Mouse (Mus musculus) CH12.LX (cell line): Measurements from ENCODE around the gene St6galnac6. TPM values are rescaled to one million over a fixed set of nuclear protein-coding genes. Genes with fewer than 3 reads are reported as not detected.

Experiments
- DNase-seq: peaks from one replicate; pipeline ENCODE4 v3.0.0-alpha.2; 2013; ENCODE audit errors: extremely low read depth
- H3K27ac ChIP-seq: 2 replicates; pipeline ENCODE4 v1.5.1; 2012; ENCODE audit warnings: low read depth, mild to moderate bottlenecking, control low read depth, moderate library complexity; ENCODE audit not compliant: insufficient read depth
- H3K27me3 ChIP-seq: replicated peaks from 2 replicates; pipeline ENCODE3; 2012; ENCODE audit warnings: inconsistent platforms
- H3K36me3 ChIP-seq, 2 experiments: replicated peaks in 1 of 2; 2 replicates each; pipeline versions ENCODE3 to v1.6.1; 2012; ENCODE audit warnings: inconsistent platforms in 1 of 2, low read length in 1 of 2, mild to moderate bottlenecking in 1 of 2, mixed read lengths in 1 of 2, moderate library complexity in 1 of 2; ENCODE audit not compliant: control insufficient read depth in 1 of 2, insufficient read depth in 1 of 2
- H3K4me1 ChIP-seq, 2 experiments: 2 replicates each; pipeline ENCODE4 v1.6.1; 2012; ENCODE audit warnings: inconsistent platforms in 1 of 2, moderate library complexity in 1 of 2; ENCODE audit not compliant: insufficient read depth in 2 of 2, control insufficient read depth in 1 of 2
- H3K4me2 ChIP-seq: 2 replicates; pipeline ENCODE4 v1.6.1; 2012; ENCODE audit warnings: low read depth, mild to moderate bottlenecking, control low read depth; ENCODE audit not compliant: poor library complexity, insufficient read depth, severe bottlenecking
- H3K4me3 ChIP-seq, 3 experiments: fragments of 150-350 bp in 1 of 3; sonication (generic) in 1 of 3; replicated peaks in 1 of 3; 2 replicates each; pipeline versions ENCODE3 to v1.5.1; 2011 to 2012; ENCODE audit warnings: low read depth in 2 of 3, low read length in 2 of 3, mild to moderate bottlenecking in 2 of 3, moderate library complexity in 2 of 3, control low read depth in 1 of 3, improper control_type of control experiment in 1 of 3, inconsistent platforms in 1 of 3, mixed read lengths in 1 of 3; ENCODE audit not compliant: poor library complexity in 1 of 3
- H3K79me2 ChIP-seq: replicated peaks from 2 replicates; pipeline ENCODE4 v1.6.1; 2012; ENCODE audit warnings: mild to moderate bottlenecking, moderate library complexity; ENCODE audit not compliant: control insufficient read depth, poor library complexity, insufficient read depth, severe bottlenecking; ENCODE audit errors: extremely low read depth
- H3K9ac ChIP-seq: 2 replicates; pipeline ENCODE4 v1.6.1; 2012; ENCODE audit warnings: low read depth, mild to moderate bottlenecking, control low read depth, moderate library complexity; ENCODE audit not compliant: insufficient read depth
- H3K9me3 ChIP-seq: replicated peaks from 2 replicates; pipeline ENCODE3; 2012; ENCODE audit warnings: low read length, inconsistent platforms, mixed read lengths
- CHD2 ChIP-seq: IDR thresholded peaks from 2 replicates; pipeline ENCODE4 v1.6.1; 2011; ENCODE audit warnings: low read length, improper control_type of control experiment
- CTCF ChIP-seq, 2 experiments: IDR thresholded peaks in 1 of 2; conservative IDR thresholded peaks in 1 of 2; 2 replicates each; pipeline ENCODE4 v1.5.1; 2011 to 2012; ENCODE audit warnings: low read depth in 2 of 2, low read length in 2 of 2, improper control_type of control experiment in 1 of 2, inconsistent platforms in 1 of 2, mild to moderate bottlenecking in 1 of 2, moderate library complexity in 1 of 2
- HCFC1 ChIP-seq: IDR thresholded peaks from 2 replicates; pipeline ENCODE4 v1.6.1; 2012; ENCODE audit warnings: low read depth, mild to moderate bottlenecking, inconsistent platforms, low read length, improper control_type of control experiment
- MAX ChIP-seq: IDR thresholded peaks from 2 replicates; pipeline ENCODE4 v1.6.1; 2011; ENCODE audit warnings: low read length, improper control_type of control experiment
- MAZ ChIP-seq: IDR thresholded peaks from 2 replicates; pipeline ENCODE4 v1.6.1; 2012; ENCODE audit warnings: low read depth, mild to moderate bottlenecking, inconsistent platforms, low read length, improper control_type of control experiment, moderate library complexity
- MXI1 ChIP-seq: IDR thresholded peaks from 2 replicates; pipeline ENCODE4 v1.6.1; 2011; ENCODE audit warnings: mild to moderate bottlenecking, low read depth, low read length, improper control_type of control experiment
- MYC ChIP-seq: IDR thresholded peaks from 2 replicates; pipeline ENCODE4 v1.6.1; 2011; ENCODE audit warnings: low read depth, mild to moderate bottlenecking, improper control_type of control experiment, low read length
- NELFE ChIP-seq: IDR thresholded peaks from 2 replicates; pipeline ENCODE4 v1.6.1; 2011; ENCODE audit warnings: low read depth, low read length, improper control_type of control experiment
- POLR2AphosphoS2 ChIP-seq: IDR thresholded peaks from 2 replicates; pipeline ENCODE4 v1.6.1; 2011; ENCODE audit warnings: low read depth, low read length, improper control_type of control experiment
- RAD21 ChIP-seq: IDR thresholded peaks from 2 replicates; pipeline ENCODE4 v1.6.1; 2011; ENCODE audit warnings: low read depth, mild to moderate bottlenecking, low read length, improper control_type of control experiment, moderate library complexity
- SIN3A ChIP-seq: IDR thresholded peaks from 2 replicates; pipeline ENCODE4 v1.6.1; 2012; ENCODE audit warnings: low read length, improper control_type of control experiment, inconsistent platforms
- SMC3 ChIP-seq: IDR thresholded peaks from 2 replicates; pipeline ENCODE4 v1.6.1; 2011; ENCODE audit warnings: low read depth, low read length, improper control_type of control experiment
- UBTF ChIP-seq: IDR thresholded peaks from 2 replicates; pipeline ENCODE4 v1.6.1; 2012; ENCODE audit warnings: low read depth, mild to moderate bottlenecking, inconsistent platforms, low read length, improper control_type of control experiment, moderate library complexity
- USF1 ChIP-seq: IDR thresholded peaks from 2 replicates; pipeline ENCODE4 v1.6.1; 2014; ENCODE audit warnings: low read depth, mild to moderate bottlenecking, inconsistent platforms, low read length, improper control_type of control experiment
- ZC3H11A ChIP-seq: IDR thresholded peaks from 2 replicates; pipeline ENCODE4 v1.6.1; 2012; ENCODE audit warnings: low read depth, mild to moderate bottlenecking, inconsistent platforms, low read length, improper control_type of control experiment
- ZKSCAN1 ChIP-seq: IDR thresholded peaks from 2 replicates; pipeline ENCODE4 v1.6.1; 2012; ENCODE audit warnings: low read depth, inconsistent platforms, low read length, improper control_type of control experiment, borderline replicate concordance
- dilution Hi-C: fragments of 300-500 bp; cut with MboI; formaldehyde crosslinking; loops from 2 replicates; pipeline ENCODE4 v1.14.3; 2020; ENCODE audit warnings: low sequenced_read_pairs; ENCODE audit not compliant: extremely low pct_unique_long_range_greater_than_20kb, extremely low pct_ligation_motif_present
- in situ Hi-C: fragments of 300-500 bp; cut with MboI; formaldehyde crosslinking; loops from 3 replicates; pipeline ENCODE4 v1.14.3; 2019; ENCODE audit warnings: low sequenced_read_pairs, low pct_ligation_motif_present, low pct_unique_long_range_greater_than_20kb, mixed read lengths
- polyA plus RNA-seq: library from polyadenylated mRNA; unstranded; fragments of >175 nt; gene quantifications from 2 replicates; pipeline ENCODE4 v1.2.1, GENCODE M21; 2012; ENCODE audit warnings: low read depth; ENCODE audit not compliant: insufficient read length
- total RNA-seq, 2 experiments: library from RNA; depleted of rRNA; stranded (reverse); fragments of 300-350 nt in 1 of 2; fragments of >200 nt in 1 of 2; gene quantifications; 2 replicates each; pipeline ENCODE4 v1.2.3; 2012 to 2014

Gene St6galnac6
- total and polyA plus RNA-seq, 3 experiments = 12.9 to 13.9 (median 13.3) TPM

DNA sequence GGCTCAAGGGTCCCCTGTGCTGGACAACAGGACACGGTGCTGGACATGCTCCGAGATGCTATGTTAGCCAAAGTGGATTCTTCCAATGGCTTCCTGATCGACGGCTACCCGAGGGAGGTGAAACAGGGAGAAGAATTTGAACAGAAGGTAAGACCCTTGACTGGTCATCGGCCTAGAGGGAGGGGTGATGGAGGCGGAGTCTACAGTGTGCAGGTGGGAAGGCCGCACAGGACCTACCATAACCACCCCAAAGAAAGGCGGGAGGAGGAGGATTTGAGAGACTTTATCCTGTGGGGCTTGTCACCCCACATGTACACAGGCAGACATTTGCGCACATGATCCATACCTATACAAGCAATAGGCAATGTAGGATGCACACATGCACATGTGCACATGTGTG is 31.5 kb downstream of the St6galnac6 start:
- H3K36me3 ChIP-seq = peaks cover 0 to 2% of the 10 kb centered on the region in 2 experiments
- dilution Hi-C loops = no loop called here
- no peaks in the 10 kb centered on the region for H3K27me3 ChIP-seq
- no peak overlapping the region for H3K27ac ChIP-seq
- peaks cover 13 to 38% of the 10 kb centered on the region in 2 experiments for H3K4me1 ChIP-seq
- TF ChIP-seq MXI1 (no peak), ZKSCAN1 (no peak), MAX (no peak), CHD2 (no peak), UBTF (no peak)
- H3K79me2 ChIP-seq = no peaks in the 10 kb centered on the region
- no peaks in the 10 kb centered on the region for H3K9me3 ChIP-seq
- no peak for DNase-seq
- no peak overlapping the region for H3K9ac ChIP-seq
- no peak overlapping the region for H3K4me3 ChIP-seq
- in situ Hi-C loops = loop anchor here (5.0 kb wide), 2 partner anchors 41 to 126 kb away; partner anchors contain the start of gene Tor2a
- H3K4me2 ChIP-seq = no peak overlapping the region

GRCm38 (mm10) chr2:32631737-32632394 is 32.4 kb downstream of the St6galnac6 start:
- H3K9me3 ChIP-seq = no peaks in the 10 kb centered on the region
- dilution Hi-C loops = no loop called here
- no peak overlapping the region for H3K4me3 ChIP-seq
- 0 out of 2 replicates have a peak, but pooled peaks have one; percentile 36 for TF ChIP-seq SIN3A
- no peak for TF ChIP-seq POLR2AphosphoS2
- no peak for TF ChIP-seq HCFC1
- TF ChIP-seq NELFE = peak; percentile 15; the same call in 1 of the 2 replicates
- TF ChIP-seq USF1 = no peak
- TF ChIP-seq ZC3H11A = peak; percentile 78
- peak; percentile 96 for TF ChIP-seq SMC3
- 0 out of 2 replicates have a peak, but pooled peaks have one; percentile 27 for TF ChIP-seq MYC
- peak; percentile 99 for TF ChIP-seq RAD21
- peak; percentile 75 to 98 for TF ChIP-seq CTCF (conservative IDR thresholded peaks at IDR 0.05 in 1 of 2, IDR thresholded peaks at IDR 0.05 in 1 of 2; ENCODE audit: low read depth in 2 of 2, low read length in 2 of 2)
- peak; percentile 30; the same call in 1 of the 2 replicates for TF ChIP-seq MAZ
- H3K27me3 ChIP-seq = no peaks in the 10 kb centered on the region
- H3K4me2 ChIP-seq = no peak overlapping the region
- peaks cover 6 to 30% of the 10 kb centered on the region in 2 experiments for H3K4me1 ChIP-seq
- H3K79me2 ChIP-seq = no peaks in the 10 kb centered on the region
- H3K9ac ChIP-seq = no peak overlapping the region
- no peak overlapping the region for H3K27ac ChIP-seq
- peak; percentile 86 for DNase-seq
- H3K36me3 ChIP-seq = peaks cover 0 to 2% of the 10 kb centered on the region in 2 experiments
- in situ Hi-C loops = loop anchor here (5.0 kb wide), 2 partner anchors 40 to 125 kb away; partner anchors contain the start of gene Tor2a
